Mouse (Mus musculus): Measurements from ENCODE around the gene Serhl. TPM values are rescaled to one million over a fixed set of nuclear protein-coding genes. Genes with fewer than 3 reads are reported as not detected.
"Not testable (repeated sequence)": the region's sequence is repeated elsewhere in the genome, so short reads cannot be mapped to it uniquely, and the experiment has no call there.

The Serhl gene
- polyA plus RNA-seq, 1 experiment from 2014 or later = 61.0 TPM

GRCm38 (mm10) chr15:83057533-83057932 is 31.8 kb upstream of the Serhl start:
- Histone ChIP-seq H3K27me3 (replicated peaks) (no peaks in the 10 kb centered on the region; the same call in 1 of the 2 replicates), H3K4me2 (peak overlapping the region; percentile 74), H3K36me3 (no peaks in the 10 kb centered on the region), H3K27ac (replicated peaks) (peak overlapping the region; percentile 97), H3K9me3 (no peaks in the 10 kb centered on the region), H3K9ac (no peak overlapping the region), H3K4me3 (peak overlapping the region; percentile 46; the same call in 1 of the 2 replicates), H3K4me1 (peaks cover 68% of the 10 kb centered on the region)
- 60% methylated on average over 8 of the region's 8 CpGs for WGBS
- no peak for ATAC-seq (ENCODE audit: extremely low read depth, insufficient number of reproducible peaks, low FRiP score, low TSS enrichment)

- no peak for ATAC-seq (ENCODE audit: extremely low read depth, insufficient number of reproducible peaks, low FRiP score, low TSS enrichment)
- Histone ChIP-seq H3K4me3 (no peak overlapping the region), H3K4me2 (no peak overlapping the region; the same call in 1 of the 2 replicates), H3K27me3 (replicated peaks) (no peaks in the 10 kb centered on the region; the same call in 1 of the 2 replicates), H3K9me3 (no peaks in the 10 kb centered on the region), H3K4me1 (peaks cover 55% of the 10 kb centered on the region), H3K27ac (replicated peaks) (no peak overlapping the region), H3K9ac (no peak overlapping the region), H3K36me3 (no peaks in the 10 kb centered on the region)
- 24% methylated on average over 5 of the region's 5 CpGs for WGBS
Observed at GRCm38 (mm10) chr15:83059233-83059660, 30.1 kb upstream of the Serhl start.

- peak; percentile 59; the same call in 1 of the 2 replicates for ATAC-seq (ENCODE audit: extremely low read depth, insufficient number of reproducible peaks, low FRiP score, low TSS enrichment)
- Histone ChIP-seq H3K4me2 (peak overlapping the region; percentile 21; the same call in 1 of the 2 replicates), H3K27me3 (replicated peaks) (no peaks in the 10 kb centered on the region), H3K4me1 (peaks cover 39% of the 10 kb centered on the region), H3K4me3 (no peak overlapping the region), H3K9me3 (no peaks in the 10 kb centered on the region), H3K9ac (no peak overlapping the region), H3K36me3 (no peaks in the 10 kb centered on the region), H3K27ac (replicated peaks) (no peak overlapping the region)
- 17% methylated on average over 5 of the region's 5 CpGs for WGBS
Observed at GRCm38 (mm10) chr15:83061689-83062088, 27.6 kb upstream of the Serhl start.

DNA sequence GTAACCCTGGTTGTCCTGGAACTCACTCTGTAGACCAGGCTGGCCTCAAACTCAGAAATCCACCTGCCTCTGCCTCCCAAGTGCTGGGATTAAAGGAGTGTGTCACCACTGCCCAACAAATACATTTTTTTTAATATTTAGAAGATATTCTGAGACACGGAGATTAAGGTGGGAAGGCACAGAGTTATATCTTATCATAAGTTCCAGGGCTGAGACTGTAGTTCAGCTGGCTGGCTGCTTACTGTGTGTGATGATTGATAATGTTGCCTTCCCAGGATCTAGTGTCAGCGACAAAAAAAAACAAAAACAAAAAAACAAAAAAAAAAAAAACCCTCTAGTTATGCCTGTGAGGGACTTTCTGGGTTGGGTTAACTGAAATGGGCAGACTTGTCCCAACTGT is 26.7 kb upstream of the Serhl start:
- ATAC-seq (ENCODE audit: extremely low read depth, insufficient number of reproducible peaks, low FRiP score, low TSS enrichment); H3K27me3 ChIP-seq (replicated peaks); H3K27ac ChIP-seq (replicated peaks); H3K9ac ChIP-seq; H3K4me3 ChIP-seq; H3K9me3 ChIP-seq; H3K4me2 ChIP-seq; H3K36me3 ChIP-seq: not testable (repeated sequence)
- WGBS = 73% methylated on average over 2 of the region's 2 CpGs
- H3K4me1 ChIP-seq = peaks cover 30% of the 10 kb centered on the region

- Histone ChIP-seq H3K4me1 (peaks cover 11% of the 10 kb centered on the region), H3K36me3 (no peaks in the 10 kb centered on the region), H3K27me3 (replicated peaks) (no peaks in the 10 kb centered on the region), H3K9me3 (no peaks in the 10 kb centered on the region), H3K4me3 (no peak overlapping the region), H3K27ac (replicated peaks) (no peak overlapping the region), H3K9ac (no peak overlapping the region), H3K4me2 (no peak overlapping the region)
- WGBS = 53% methylated on average over 4 of the region's 4 CpGs
- ATAC-seq (ENCODE audit: extremely low read depth, insufficient number of reproducible peaks, low FRiP score, low TSS enrichment) = no peak
Observed at GRCm38 (mm10) chr15:83065543-83065942, 23.8 kb upstream of the Serhl start.

DNA sequence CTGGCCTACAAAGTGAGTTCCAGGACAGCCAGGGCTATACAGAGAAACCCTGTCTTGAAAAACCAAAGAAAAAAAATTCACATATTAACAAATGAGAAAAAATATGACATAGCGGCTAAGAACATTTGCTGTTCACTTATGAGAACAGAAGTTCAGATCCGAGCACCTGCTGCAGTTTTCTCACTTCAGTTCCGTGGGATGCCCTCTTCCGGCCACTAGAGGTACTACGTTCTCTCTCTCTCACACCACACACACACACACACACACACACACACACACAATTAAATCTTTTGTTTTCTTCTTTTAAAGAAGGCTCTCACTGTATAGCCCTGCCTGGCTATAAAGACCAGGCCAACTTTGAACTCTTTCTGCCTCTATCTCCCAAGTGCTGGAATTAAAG is 21.0 kb upstream of the Serhl start:
- H3K27me3 ChIP-seq (replicated peaks) = no peaks in the 10 kb centered on the region
- peaks cover 13% of the 10 kb centered on the region for H3K4me1 ChIP-seq
- H3K9me3 ChIP-seq = 0 out of 2 replicates have a peak, but pooled peaks cover 6% of the 10 kb centered on the region
- no peak overlapping the region for H3K9ac ChIP-seq
- no peaks in the 10 kb centered on the region for H3K36me3 ChIP-seq
- H3K4me3 ChIP-seq = no peak overlapping the region
- no peak overlapping the region for H3K4me2 ChIP-seq
- H3K27ac ChIP-seq (replicated peaks) = no peak overlapping the region
- no peak for ATAC-seq (ENCODE audit: extremely low read depth, insufficient number of reproducible peaks, low FRiP score, low TSS enrichment)
- 78% methylated on average over 5 of the region's 5 CpGs for WGBS

DNA sequence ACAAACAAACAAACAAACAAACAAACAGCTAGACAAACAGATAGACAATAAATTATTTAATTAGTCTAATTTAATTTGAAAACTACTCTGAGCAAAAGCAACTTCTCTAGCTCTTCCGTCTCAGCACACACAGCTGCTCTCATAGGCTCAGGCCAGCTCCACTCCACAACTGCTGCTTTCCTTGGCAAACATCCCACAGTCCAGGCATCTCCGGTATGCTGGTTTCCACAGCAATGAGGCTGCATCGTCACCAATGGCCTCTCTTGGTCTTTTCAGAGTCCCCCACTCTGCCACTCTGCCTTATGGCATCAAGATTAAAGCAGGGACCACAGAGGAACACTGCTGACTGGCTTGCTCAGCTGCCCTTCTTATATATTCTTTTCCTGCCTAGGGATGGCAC is 18.4 kb upstream of the Serhl start:
- Histone ChIP-seq H3K27ac (replicated peaks) (peak overlapping the region; percentile 78), H3K4me1 (peaks cover 16% of the 10 kb centered on the region), H3K27me3 (replicated peaks) (peaks cover 8% of the 10 kb centered on the region; the same call in 1 of the 2 replicates), H3K36me3 (no peaks in the 10 kb centered on the region), H3K9me3 (0 out of 2 replicates have a peak, but pooled peaks cover 6% of the 10 kb centered on the region), H3K9ac (no peak overlapping the region), H3K4me3 (no peak overlapping the region), H3K4me2 (0 out of 2 replicates have a peak overlapping the region, but pooled peaks have one; percentile 12)
- 15% methylated on average over 3 of the region's 3 CpGs for WGBS
- peak; percentile 55; the same call in 1 of the 2 replicates for ATAC-seq (ENCODE audit: extremely low read depth, insufficient number of reproducible peaks, low FRiP score, low TSS enrichment)

- WGBS = 77% methylated on average over 5 of the region's 5 CpGs
- peaks cover 16% of the 10 kb centered on the region; the same call in 1 of the 2 replicates for H3K27me3 ChIP-seq (replicated peaks)
- peaks cover 19% of the 10 kb centered on the region for H3K4me1 ChIP-seq
- no peak overlapping the region for H3K4me3 ChIP-seq
- no peak overlapping the region for H3K27ac ChIP-seq (replicated peaks)
- H3K36me3 ChIP-seq = no peaks in the 10 kb centered on the region
- 0 out of 2 replicates have a peak, but pooled peaks cover 6% of the 10 kb centered on the region for H3K9me3 ChIP-seq
- H3K4me2 ChIP-seq = no peak overlapping the region
- no peak overlapping the region for H3K9ac ChIP-seq
- ATAC-seq (ENCODE audit: extremely low read depth, insufficient number of reproducible peaks, low FRiP score, low TSS enrichment) = no peak
Observed at GRCm38 (mm10) chr15:83071752-83072151, 17.6 kb upstream of the Serhl start.

DNA sequence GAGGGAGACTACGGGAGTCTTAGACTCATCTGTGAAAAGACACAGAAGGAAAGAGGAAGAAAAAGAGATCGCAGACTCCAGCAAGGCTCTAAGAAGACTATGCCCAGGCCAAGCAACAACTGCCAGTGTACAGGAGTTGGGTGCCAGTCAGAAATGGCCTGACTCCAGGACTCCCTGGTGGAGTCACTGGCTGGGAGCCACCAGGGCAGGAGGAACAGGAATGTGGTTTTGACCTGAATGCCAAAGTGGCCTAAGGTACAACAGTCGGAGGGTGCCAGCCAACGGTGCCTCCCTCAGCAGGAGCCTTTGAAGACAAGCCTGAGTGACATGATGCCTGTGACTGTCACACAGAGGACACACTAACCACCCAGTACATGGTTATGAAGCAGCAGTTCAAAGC is 15.1 kb upstream of the Serhl start:
- 87% methylated on average over 4 of the region's 4 CpGs for WGBS
- Histone ChIP-seq H3K4me1 (peaks cover 23% of the 10 kb centered on the region), H3K9me3 (0 out of 2 replicates have a peak, but pooled peaks cover 6% of the 10 kb centered on the region), H3K27me3 (replicated peaks) (peaks cover 17% of the 10 kb centered on the region; the same call in 1 of the 2 replicates), H3K36me3 (no peaks in the 10 kb centered on the region), H3K4me3 (no peak overlapping the region), H3K27ac (replicated peaks) (no peak overlapping the region), H3K4me2 (no peak overlapping the region), H3K9ac (no peak overlapping the region)
- no peak for ATAC-seq (ENCODE audit: extremely low read depth, insufficient number of reproducible peaks, low FRiP score, low TSS enrichment)

DNA sequence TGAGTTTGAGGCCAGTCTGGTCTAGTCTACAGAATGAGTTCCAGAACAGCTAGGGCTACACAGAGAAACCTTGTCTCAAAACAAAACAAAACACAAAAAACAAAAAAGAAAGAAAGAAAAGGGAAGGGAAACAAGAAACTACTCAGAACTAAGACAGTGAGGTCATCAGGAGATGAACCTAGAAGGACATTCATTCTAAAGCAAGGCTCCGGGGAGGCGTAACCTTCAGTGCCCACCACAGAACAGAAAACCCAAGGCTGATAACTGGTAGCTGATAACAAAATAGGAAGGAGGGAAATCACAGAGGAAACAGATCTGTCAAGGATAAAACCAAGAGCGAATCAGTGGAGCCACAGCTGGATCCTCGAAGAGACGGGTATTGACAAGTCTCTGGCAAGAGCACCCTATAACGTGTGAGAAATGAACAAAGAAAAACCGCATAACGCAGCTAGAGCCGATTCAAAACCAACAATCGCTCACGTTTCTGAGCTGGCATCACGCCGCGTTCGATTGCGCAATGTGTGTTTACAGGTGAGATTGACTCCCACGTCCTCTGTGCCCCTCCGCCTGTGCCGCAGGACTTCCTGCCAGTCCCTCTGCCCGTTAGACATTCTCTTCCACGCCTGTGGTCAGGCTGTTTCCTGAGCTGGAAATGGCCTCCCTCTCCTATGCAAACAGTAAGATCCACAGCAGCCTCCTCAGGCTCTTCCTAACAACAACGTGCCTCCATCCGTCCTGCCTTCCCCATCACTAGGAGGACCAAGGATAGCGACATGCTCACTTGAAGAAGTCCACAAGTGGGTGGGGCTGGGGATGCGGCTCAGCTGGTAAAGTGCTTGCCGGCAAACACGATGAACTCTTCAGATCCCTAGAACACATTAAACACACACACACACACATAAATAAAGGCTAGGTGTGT is 13.4 kb upstream of the Serhl start:
- ATAC-seq (ENCODE audit: extremely low read depth, insufficient number of reproducible peaks, low FRiP score, low TSS enrichment) = no peak
- WGBS = 42% methylated on average over 27 of the region's 27 CpGs

DNA sequence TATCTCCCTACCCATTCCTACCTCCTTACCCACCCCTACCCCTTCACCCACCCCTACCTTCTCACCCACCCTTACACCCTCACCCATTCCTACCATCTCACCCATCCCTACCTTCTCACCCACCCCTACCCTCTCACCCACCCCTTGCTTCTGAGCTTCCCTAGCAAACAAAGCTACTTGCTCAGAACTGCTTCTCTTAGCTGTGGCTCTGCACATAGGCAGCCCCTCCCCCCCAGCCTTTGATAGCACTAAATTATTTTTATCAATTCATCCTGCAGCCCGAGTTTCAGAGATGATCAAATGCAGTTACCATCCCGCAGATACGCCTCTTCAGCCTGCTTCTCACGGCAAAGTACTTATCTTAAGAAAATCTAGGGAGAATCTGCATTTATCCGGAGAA is 5.8 kb upstream of the Serhl start:
- no peak overlapping the region for H3K4me3 ChIP-seq
- H3K4me2 ChIP-seq = no peak overlapping the region
- ATAC-seq (ENCODE audit: extremely low read depth, insufficient number of reproducible peaks, low FRiP score, low TSS enrichment) = no peak
- WGBS = 65% methylated on average over 5 of the region's 5 CpGs
- peaks cover 21% of the 10 kb centered on the region for H3K27me3 ChIP-seq (replicated peaks)
- H3K4me1 ChIP-seq = peaks cover 18% of the 10 kb centered on the region
- H3K27ac ChIP-seq (replicated peaks) = no peak overlapping the region
- no peaks in the 10 kb centered on the region for H3K9me3 ChIP-seq
- H3K9ac ChIP-seq = no peak overlapping the region
- H3K36me3 ChIP-seq = no peaks in the 10 kb centered on the region

More for the DNA sequence above, 13.4 kb upstream of the Serhl start:
- Histone ChIP-seq H3K9me3 (0 out of 2 replicates have a peak, but pooled peaks cover 6% of the 10 kb centered on the region), H3K27me3 (replicated peaks) (peaks cover 17% of the 10 kb centered on the region; the same call in 1 of the 2 replicates), H3K9ac (no peak overlapping the region), H3K4me2 (no peak overlapping the region), H3K27ac (replicated peaks) (no peak overlapping the region), H3K4me3 (no peak overlapping the region), H3K4me1 (peaks cover 16% of the 10 kb centered on the region), H3K36me3 (no peaks in the 10 kb centered on the region)

Data from heart, embryonic 13.5 days (tissue).